Comparison of ENCODE assay signal across 25 mouse cellular contexts in the genomic region with DNA sequence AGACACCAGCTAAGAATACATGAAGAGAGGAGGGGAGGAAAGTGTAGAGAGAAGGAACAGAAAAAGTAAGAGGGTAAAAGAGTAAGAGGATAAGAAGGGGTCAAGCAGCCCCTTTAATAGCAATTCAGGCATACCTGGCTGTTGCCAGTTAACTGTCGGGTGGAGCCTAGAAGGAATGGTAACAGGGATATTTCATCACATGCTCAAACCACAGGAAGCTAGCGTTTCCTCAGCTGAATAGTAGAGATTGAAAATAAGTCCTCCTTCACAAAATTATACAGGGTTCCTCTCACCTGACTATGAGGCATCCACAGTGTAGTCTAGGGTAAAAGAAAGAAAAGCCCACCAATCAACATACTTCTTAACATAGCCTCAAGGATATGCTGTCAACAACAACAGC.
"Had no signal": no experiment of that assay in that cellular context is flagged by ENCODE, and none has a peak within 500 bp of the region (broad histone marks: within the 10 kb centered on the region; RNA-seq: fewer than 3 reads in every experiment).

No protein-coding gene starts in this region.

- H3K9me3 ChIP-seq: heart, embryonic 10.5 days; heart, embryonic 12.5 days; hindbrain, embryonic 13.5 days; hindbrain, embryonic 15.5 days; kidney, embryonic 15.5 days; limb, embryonic 10.5 days; limb, embryonic 12.5 days; liver, embryonic 13.5 days had no signal

- H3K27ac ChIP-seq: heart, embryonic 10.5 days; hindbrain, embryonic 13.5 days; hindbrain, embryonic 15.5 days; hindbrain, postnatal 0 days; kidney, embryonic 15.5 days; kidney, postnatal 0 days; layer of hippocampus, adult 2 months; left cerebral cortex, adult 2 months; limb, embryonic 10.5 days; limb, embryonic 12.5 days; liver, embryonic 13.5 days had no signal

- ATAC-seq: hindbrain, postnatal 0 days; intestine, embryonic 16.5 days had no signal

- H3K4me3 ChIP-seq: heart, embryonic 10.5 days; heart, embryonic 12.5 days; hindbrain, embryonic 13.5 days; hindbrain, embryonic 15.5 days; kidney, embryonic 15.5 days; layer of hippocampus, adult 2 months; left cerebral cortex, adult 2 months; limb, embryonic 10.5 days; limb, embryonic 12.5 days; liver, embryonic 13.5 days had no signal

- H3K27me3 ChIP-seq: heart, embryonic 12.5 days; hindbrain, embryonic 13.5 days; hindbrain, embryonic 15.5 days; kidney, embryonic 15.5 days; limb, embryonic 12.5 days; liver, embryonic 13.5 days had no signal

- H3K36me3 ChIP-seq: heart, embryonic 10.5 days; heart, embryonic 12.5 days; hindbrain, embryonic 13.5 days; hindbrain, embryonic 15.5 days; kidney, embryonic 15.5 days; limb, embryonic 10.5 days; limb, embryonic 12.5 days; liver, embryonic 13.5 days had no signal

- H3K4me2 ChIP-seq: heart, embryonic 12.5 days; hindbrain, embryonic 13.5 days; hindbrain, embryonic 15.5 days; kidney, embryonic 15.5 days; limb, embryonic 12.5 days; liver, embryonic 11.5 days; liver, embryonic 13.5 days had no signal

- DNase-seq: gastrocnemius, postnatal 14 days; gastrocnemius, postnatal 36 days; heart, adult 18-20 months; heart, postnatal 10 days; heart, postnatal 4 days; kidney, adult 11 months; kidney, adult 2 months; kidney, adult 9 months; kidney, postnatal 14 days; kidney, postnatal 36 days; liver; liver, embryonic 13.5 days had no signal

- H3K4me1 ChIP-seq: heart, embryonic 10.5 days; heart, embryonic 12.5 days; hindbrain, embryonic 13.5 days; hindbrain, embryonic 15.5 days; kidney, embryonic 15.5 days; limb, embryonic 12.5 days; liver, embryonic 13.5 days had no signal

- H3K9ac ChIP-seq: heart, embryonic 12.5 days; hindbrain, embryonic 13.5 days; hindbrain, embryonic 15.5 days; kidney, embryonic 15.5 days; limb, embryonic 12.5 days; liver, embryonic 13.5 days had no signal
